Mouse (Mus musculus): ENCODE data around the gene 2610507B11Rik.
"Not testable (repeated sequence)": the region's sequence is repeated elsewhere in the genome, so short reads cannot be mapped to it uniquely, and the experiment has no call there.

Gene 2610507B11Rik

DNA sequence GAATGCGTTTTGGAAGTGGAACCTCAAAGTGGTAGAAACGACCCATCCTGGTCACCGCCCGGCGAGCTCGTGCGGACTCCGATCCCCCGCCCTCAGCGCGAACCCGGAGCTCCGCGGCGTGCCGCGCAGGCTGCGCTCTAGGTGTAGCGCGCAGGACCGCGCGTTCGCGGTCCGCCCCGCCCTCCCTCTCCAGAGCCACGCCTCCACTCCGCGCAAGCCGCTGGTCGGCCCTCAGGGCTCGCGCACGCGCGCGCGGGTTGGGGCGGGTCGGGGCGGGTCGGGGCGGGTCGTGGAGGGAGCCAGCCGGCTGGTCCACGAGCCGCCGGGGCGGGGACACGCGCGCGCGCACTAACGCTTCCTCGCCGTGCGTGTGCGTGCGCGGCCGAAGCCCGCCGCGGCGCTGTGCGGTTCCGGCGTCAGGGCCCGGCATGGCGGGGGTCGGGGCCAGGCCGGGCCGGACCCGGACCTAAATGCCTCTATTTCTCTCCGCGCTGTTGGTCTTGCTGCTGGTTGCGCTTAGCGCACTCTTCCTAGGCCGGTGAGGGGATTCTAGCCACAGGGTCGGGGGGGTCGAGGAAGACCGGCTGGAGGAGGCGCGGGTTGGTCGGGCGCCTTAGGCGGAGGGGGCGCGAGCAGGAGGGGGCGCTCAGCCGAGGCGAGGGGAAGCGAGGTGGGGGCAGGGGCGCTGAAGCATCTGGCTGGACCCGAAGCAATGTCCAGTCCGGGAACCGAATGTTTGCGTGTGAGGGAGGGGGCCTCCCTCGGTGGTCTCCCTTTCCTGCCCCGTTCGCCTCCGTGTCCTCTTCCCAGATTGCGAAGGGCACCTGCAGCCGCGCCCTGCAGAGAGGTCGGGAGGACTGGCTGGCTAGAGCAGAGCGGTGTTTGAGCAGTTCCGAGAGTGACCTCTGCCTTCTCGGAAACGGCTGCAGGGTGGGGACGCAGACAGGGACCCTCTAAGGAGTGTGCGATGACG lies at the start of gene 2610507B11Rik:
2610507B11Rik (plus strand) TSS at position 373 of the 973 bp plus-strand sequence.
- peak; percentile 37 for DNase-seq (ENCODE audit: low spot score)

GRCm38 (mm10) chr11:78213086-78213817 lies 48.3 kb upstream of the 2610507B11Rik start:
- DNase-seq (ENCODE audit: low spot score): no peak

- DNase-seq (ENCODE audit: low spot score): no peak
These were observed 45.7 kb upstream of the 2610507B11Rik start for GRCm38 (mm10) chr11:78215709-78216317.

GRCm38 (mm10) chr11:78223586-78223985 lies 38.0 kb upstream of the 2610507B11Rik start:
- no peak for DNase-seq (ENCODE audit: low spot score)

DNA sequence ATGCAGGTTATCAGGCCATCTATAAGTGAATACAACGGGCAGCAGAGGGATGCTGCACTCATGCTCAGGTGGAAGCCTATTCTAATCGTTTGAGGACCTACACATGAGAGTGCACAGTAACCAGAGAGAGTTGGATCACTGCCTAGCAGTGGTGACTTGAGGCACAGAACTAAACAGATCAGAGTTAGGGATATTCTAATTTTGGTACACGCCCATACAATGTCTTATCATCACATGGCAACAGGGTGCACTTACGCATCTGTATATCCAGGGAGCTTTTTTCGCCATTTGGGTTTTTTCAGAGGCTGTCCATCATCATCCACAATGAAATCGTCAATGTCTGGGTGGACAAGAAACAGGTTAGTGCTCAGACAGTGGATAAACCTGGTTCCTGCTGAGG lies 30.0 kb upstream of the 2610507B11Rik start:
- no peak for DNase-seq (ENCODE audit: low spot score)

DNA sequence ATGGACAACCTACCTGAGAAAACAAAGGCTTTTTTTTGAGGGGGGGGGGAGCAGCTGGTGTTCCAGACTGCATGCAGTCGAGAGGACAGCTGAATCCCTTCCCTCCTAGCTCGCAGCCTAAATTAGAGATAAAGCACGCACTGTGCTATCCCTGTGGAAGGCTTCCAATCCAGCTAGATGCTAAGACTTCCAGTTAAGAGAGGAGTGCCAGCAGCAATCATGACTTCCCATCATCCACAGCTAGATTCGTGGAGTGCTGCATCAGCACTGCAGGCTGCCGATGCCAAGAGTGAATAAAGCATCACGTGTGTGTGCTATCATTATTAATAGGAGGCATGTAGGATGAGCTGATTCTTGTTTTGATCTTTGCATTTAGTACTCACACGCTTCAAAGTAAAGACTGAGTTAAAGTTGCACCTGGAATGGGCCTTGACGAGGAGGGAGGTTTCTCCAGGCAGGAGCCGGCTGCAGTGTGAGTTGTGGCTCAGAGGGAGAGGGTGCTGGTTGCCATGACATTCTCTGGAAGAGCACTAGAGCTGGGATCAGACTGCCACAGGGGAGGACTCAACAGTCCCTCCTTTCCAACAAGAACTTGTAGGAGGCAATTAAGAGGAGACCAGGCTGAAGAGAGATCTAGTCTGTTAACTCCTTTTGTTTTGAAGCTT lies 21.2 kb upstream of the 2610507B11Rik start:
- DNase-seq (ENCODE audit: low spot score): peak; percentile 56

DNA sequence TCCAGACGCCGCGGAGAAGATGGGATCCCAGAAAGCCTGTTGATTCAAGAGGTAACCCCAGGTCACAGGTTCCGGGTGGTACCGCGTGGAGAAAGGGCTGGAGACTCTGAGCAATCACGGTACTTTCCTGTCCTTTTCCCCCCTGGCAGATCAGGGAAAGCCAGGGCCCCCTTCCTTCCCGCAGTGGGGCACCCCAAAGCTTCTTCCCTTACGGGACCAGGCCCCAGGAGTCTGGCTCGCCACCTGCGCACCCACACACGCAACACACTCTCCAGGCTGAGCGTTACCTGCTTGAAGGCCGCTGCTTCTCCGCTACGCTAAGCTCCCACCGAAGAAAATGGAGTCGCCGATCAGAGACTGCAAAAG lies 16.3 kb upstream of the 2610507B11Rik start:
- DNase-seq (ENCODE audit: low spot score): no peak

DNA sequence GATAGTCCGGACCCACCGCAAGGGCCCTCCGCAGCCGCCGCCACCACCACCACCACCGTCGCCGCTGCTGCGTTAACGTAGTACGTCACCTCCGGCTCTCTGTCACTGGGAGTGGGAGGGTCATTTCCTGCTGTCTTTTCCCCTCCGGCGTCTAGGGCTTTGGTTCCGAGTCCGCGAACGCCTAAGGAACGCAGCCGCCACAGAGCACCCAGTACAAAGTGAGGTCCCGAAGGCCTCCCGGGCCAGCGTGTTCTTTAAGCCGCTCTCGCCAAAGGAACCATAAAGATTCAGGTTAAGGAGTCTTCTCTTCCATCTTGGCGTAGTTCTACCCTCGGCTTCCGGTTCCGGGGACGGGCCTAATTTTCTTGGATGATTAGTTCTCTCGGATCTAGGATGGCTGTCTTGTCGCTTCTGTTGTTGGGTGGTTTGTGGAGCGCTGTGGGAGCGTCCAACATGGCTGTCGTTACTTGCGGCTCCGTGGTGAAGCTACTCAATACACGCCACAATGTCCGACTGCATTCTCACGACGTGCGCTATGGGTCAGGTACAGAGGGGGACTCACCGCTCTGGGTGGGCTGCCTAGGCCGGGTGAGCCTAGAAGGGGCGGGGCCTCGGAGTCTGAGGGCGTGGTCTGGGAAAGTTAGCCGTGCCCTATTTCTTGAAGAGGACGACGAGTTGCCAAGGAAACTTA lies 15.8 kb upstream of the 2610507B11Rik start, which contains the start of the genes Sdf2 and Supt6:
Sdf2 (plus strand) TSS at position 120 of the 691 bp plus-strand sequence.
Supt6 (minus strand) TSS at position 361 of the 691 bp plus-strand sequence.
- DNase-seq (ENCODE audit: low spot score): peak; percentile 82

GRCm38 (mm10) chr11:78246318-78247011 lies 15.1 kb upstream of the 2610507B11Rik start:
- no peak for DNase-seq (ENCODE audit: low spot score)

- no peak for DNase-seq (ENCODE audit: low spot score)
These were observed 14.6 kb upstream of the 2610507B11Rik start for GRCm38 (mm10) chr11:78247012-78247348.

DNA sequence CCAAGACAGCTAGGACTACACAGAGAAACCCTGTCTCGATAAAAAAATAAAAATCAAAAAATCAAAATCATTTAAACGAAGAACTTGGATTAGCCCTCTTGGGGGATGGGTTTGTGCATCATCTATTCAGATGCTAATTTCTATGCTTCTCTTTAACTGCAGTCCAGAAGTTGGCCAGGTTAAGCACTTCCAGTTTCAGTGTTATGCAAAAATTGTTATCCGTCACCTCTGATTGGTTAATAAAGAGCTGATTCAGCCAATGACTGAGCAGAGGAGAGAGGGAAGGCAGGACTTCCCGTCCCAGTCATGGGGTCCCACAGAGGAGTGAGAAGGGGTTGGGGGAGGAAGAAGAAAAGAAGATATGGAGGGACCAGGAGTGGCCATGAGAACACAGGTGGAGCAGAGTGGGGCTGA lies 13.8 kb upstream of the 2610507B11Rik start:
- DNase-seq (ENCODE audit: low spot score): no peak

GRCm38 (mm10) chr11:78256618-78257017 lies 4.9 kb upstream of the 2610507B11Rik start:
- no peak for DNase-seq (ENCODE audit: low spot score)

DNA sequence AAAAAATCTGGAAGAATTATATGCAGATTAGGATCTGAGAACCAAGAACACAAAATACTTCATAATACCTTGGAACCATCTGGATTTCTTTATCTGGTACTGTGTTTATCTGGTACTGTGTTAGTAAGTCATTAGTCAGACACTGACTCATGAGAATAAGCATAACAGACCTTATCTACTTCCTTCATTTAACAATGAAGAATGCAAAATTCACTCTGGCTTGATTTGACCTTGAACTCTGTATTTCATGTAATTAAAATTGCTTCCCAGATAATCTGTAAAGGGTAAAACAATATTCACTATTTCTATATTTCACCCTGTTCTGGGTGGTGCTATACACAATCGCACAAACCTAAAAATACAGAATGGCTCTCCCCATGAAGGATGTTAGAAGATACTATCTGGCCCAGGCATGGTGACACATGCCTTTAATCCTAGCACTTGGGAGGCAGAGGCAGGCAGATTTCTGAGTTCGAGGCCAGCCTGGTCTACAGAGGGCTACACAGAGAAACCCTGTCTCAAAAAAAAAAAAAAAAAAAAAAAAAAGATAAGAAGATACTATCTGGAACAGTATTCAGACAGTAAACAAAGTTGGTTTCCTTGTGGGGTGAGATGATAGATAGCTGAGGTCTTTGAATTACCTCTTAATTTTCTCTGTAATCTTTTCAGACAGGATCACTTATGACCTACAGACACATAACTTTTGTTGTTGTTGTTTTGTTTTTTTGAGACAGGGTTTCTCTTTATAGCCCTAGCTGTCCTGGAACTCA lies 878 bp upstream of the 2610507B11Rik start:
- no peak for DNase-seq (ENCODE audit: low spot score)

DNA sequence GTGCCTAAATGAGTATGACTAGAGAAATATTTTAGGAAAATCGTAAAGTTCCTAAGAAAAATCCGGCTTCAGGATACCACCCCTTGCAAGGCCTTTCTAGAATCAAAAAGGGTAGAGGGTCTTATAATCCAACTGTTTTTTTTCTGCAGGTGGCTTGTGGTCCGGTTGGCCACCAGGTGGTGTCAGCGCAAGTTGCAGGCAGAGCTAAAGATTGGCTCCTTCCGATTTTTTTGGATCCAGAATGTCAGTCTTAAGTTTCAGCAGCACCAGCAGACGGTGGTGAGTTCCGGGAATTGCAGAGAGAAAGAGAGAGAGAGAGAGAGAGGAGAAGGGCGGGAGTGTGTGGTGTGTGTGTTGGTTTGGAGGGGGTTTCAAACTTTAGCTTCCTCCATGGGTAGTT lies 998 bp downstream of the 2610507B11Rik start:
- no peak for DNase-seq (ENCODE audit: low spot score)

DNA sequence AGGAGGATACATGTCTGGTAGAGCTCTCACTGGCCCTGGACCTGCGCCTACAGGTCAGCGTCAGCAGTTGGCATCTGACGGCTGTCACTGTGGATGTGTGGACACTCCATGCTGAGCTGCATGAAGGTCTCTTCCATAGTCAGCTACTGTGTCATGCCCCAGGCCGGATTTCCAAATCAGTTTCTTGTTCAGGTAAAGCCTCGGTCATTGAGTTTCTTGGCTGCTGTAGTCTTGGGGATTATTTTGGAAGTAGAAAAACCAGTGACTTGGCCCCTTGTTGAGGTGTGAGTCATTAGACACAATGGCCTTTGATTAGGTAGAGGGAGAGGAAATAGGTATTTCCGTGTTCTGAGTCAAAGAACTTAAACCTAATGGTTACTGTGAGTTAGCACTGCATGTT lies 4.0 kb downstream of the 2610507B11Rik start:
- DNase-seq (ENCODE audit: low spot score): no peak

GRCm38 (mm10) chr11:78271986-78272385 lies 10.4 kb downstream of the 2610507B11Rik start:
- DNase-seq (ENCODE audit: low spot score): peak; percentile 61

GRCm38 (mm10) chr11:78275596-78275995 lies 14.0 kb downstream of the 2610507B11Rik start:
- no peak for DNase-seq (ENCODE audit: low spot score)

DNA sequence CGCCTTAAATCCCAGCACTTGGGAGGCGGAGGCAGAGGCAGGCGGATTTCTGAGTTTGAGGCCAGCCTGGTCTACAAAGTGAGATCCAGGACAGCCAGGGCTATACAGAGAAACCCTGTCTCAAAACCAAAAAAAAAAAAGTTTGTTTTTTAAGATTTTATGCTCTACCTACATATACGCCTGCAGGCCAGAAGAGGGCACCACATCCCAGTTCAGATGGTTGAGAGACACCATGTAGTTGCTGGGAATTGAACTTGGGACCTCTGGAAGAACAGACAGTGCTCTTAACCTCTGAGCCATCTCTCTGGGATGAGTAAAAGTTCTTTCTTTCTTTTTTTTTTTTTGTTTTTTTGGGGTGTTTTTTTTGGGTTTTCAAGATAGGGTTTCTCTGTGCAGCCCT lies 14.6 kb downstream of the 2610507B11Rik start:
- not testable (repeated sequence) for DNase-seq (ENCODE audit: low spot score)

- no peak for DNase-seq (ENCODE audit: low spot score)
These were observed 17.3 kb downstream of the 2610507B11Rik start for GRCm38 (mm10) chr11:78278853-78279252.

GRCm38 (mm10) chr11:78279586-78279985 lies 18.0 kb downstream of the 2610507B11Rik start:
- DNase-seq (ENCODE audit: low spot score): no peak

All from layer of hippocampus, adult 9-10 months (tissue).